Mouse (Mus musculus) myocyte (in vitro differentiated cells): ENCODE data around the gene Ptpa.

ENCODE experiments used
- E2F4 ChIP-seq: IDR thresholded peaks from one replicate; pipeline ENCODE4 v1.6.1; 2011; ENCODE audit warnings: mild to moderate bottlenecking, control low read depth, moderate library complexity; ENCODE audit not compliant: insufficient read depth
- MAX ChIP-seq: IDR thresholded peaks from one replicate; pipeline ENCODE4 v1.6.1; 2011; ENCODE audit warnings: low read depth, mild to moderate bottlenecking, control low read depth
- MYOD1 ChIP-seq, 3 experiments: IDR thresholded peaks; one replicate each; pipeline ENCODE4 v1.6.1; 2011; ENCODE audit warnings: control low read depth in 2 of 3, low read depth in 2 of 3, mild to moderate bottlenecking in 2 of 3, moderate library complexity in 1 of 3; ENCODE audit not compliant: insufficient read length in 2 of 3, control insufficient read depth in 1 of 3
- MYOG ChIP-seq, 3 experiments: IDR thresholded peaks; one replicate each; pipeline ENCODE4 v1.6.1; 2011; ENCODE audit warnings: control low read depth in 2 of 3, low read depth in 2 of 3, mild to moderate bottlenecking in 2 of 3; ENCODE audit not compliant: insufficient read length in 2 of 3, control insufficient read depth in 1 of 3, insufficient read depth in 1 of 3
- POLR2A ChIP-seq: IDR thresholded peaks from one replicate; pipeline ENCODE4 v1.6.1; 2011; ENCODE audit warnings: low read depth, mild to moderate bottlenecking, control low read depth, moderate library complexity; ENCODE audit not compliant: insufficient read length
- POLR2AphosphoS2 ChIP-seq: IDR thresholded peaks from one replicate; pipeline ENCODE4 v1.6.1; 2011; ENCODE audit warnings: low read depth, control low read depth; ENCODE audit not compliant: insufficient read length
- SRF ChIP-seq: IDR thresholded peaks from one replicate; pipeline ENCODE4 v1.6.1; 2011; ENCODE audit warnings: low read depth; ENCODE audit not compliant: control insufficient read depth, insufficient read length
- TCF12 ChIP-seq: IDR thresholded peaks from one replicate; pipeline ENCODE4 v1.6.1; 2011; ENCODE audit warnings: mild to moderate bottlenecking, control low read depth; ENCODE audit not compliant: poor library complexity, insufficient read depth, severe bottlenecking
- USF1 ChIP-seq: IDR thresholded peaks from one replicate; pipeline ENCODE4 v1.6.1; 2011; ENCODE audit warnings: low read depth, mild to moderate bottlenecking, control low read depth, moderate library complexity

- TF ChIP-seq MAX = no peak
- TF ChIP-seq POLR2AphosphoS2 = no peak
- no peak for TF ChIP-seq USF1
- no peak for TF ChIP-seq POLR2A
- no peak for TF ChIP-seq MYOD1 (IDR thresholded peaks at IDR 0.05; ENCODE audit: control insufficient read depth in 1 of 3, insufficient read length in 2 of 3, low read depth in 2 of 3)
- TF ChIP-seq E2F4 = no peak
- TF ChIP-seq MYOG (IDR thresholded peaks at IDR 0.05; ENCODE audit: control insufficient read depth in 1 of 3, insufficient read depth in 1 of 3, insufficient read length in 2 of 3, low read depth in 2 of 3) = no peak
- TF ChIP-seq SRF = no peak
- TF ChIP-seq TCF12 = no peak
These were observed 35.7 kb downstream of the Ptpa start for GRCm38 (mm10) chr2:30451525-30451924.
